Mouse (Mus musculus) G1E (cell line): ENCODE results near the gene Atf6. TPM values are rescaled to one million over a fixed set of nuclear protein-coding genes. Genes with fewer than 3 reads are reported as not detected.

Experiments
- ATAC-seq: 2 replicates; pipeline ENCODE4 v1.8.0; 2016; ENCODE audit warnings: mild to moderate bottlenecking; ENCODE audit not compliant: insufficient number of reproducible peaks, poor library complexity, low FRiP score, severe bottlenecking; ENCODE audit errors: extremely low read depth
- DNase-seq: peaks from one replicate; pipeline ENCODE4 v3.0.0; 2012; ENCODE audit warnings: low spot score
- H3K27me3 ChIP-seq: 2 replicates; pipeline ENCODE4 v1.6.1; 2012; ENCODE audit warnings: mild to moderate bottlenecking, low read length, inconsistent platforms; ENCODE audit not compliant: insufficient read depth
- H3K36me3 ChIP-seq: replicated peaks from 2 replicates; pipeline ENCODE3; 2012; ENCODE audit warnings: mild to moderate bottlenecking, inconsistent platforms
- H3K4me1 ChIP-seq: 2 replicates; pipeline ENCODE4 v1.6.1; 2012; ENCODE audit warnings: low read depth, low read length, inconsistent platforms, mixed read lengths; ENCODE audit not compliant: insufficient read depth
- H3K4me3 ChIP-seq: 2 replicates; pipeline ENCODE4 v1.5.1; 2012; ENCODE audit warnings: low read depth, mild to moderate bottlenecking, inconsistent platforms, low read length, moderate library complexity, mixed read lengths
- H3K9me3 ChIP-seq: replicated peaks from 2 replicates; pipeline ENCODE4 v1.6.1; 2012; ENCODE audit warnings: inconsistent platforms
- CTCF ChIP-seq: IDR thresholded peaks from 2 replicates; pipeline ENCODE4 v1.5.1; 2012; ENCODE audit warnings: low read depth, low read length, inconsistent platforms, mixed read lengths
- GATA1 ChIP-seq: IDR thresholded peaks from 2 replicates; pipeline ENCODE4 v1.6.1; 2012; ENCODE audit warnings: borderline replicate concordance, low read length, inconsistent platforms, mixed read lengths
- GATA2 ChIP-seq: IDR thresholded peaks from 2 replicates; pipeline ENCODE4 v1.6.1; 2012; ENCODE audit warnings: low read depth, low read length, inconsistent platforms, borderline replicate concordance
- POLR2AphosphoS5 ChIP-seq: IDR thresholded peaks from 2 replicates; pipeline ENCODE4 v1.6.1; 2012; ENCODE audit warnings: low read depth, low read length, inconsistent platforms; ENCODE audit not compliant: insufficient replicate concordance
- TAL1 ChIP-seq: conservative IDR thresholded peaks from 2 replicates; pipeline ENCODE4 v1.6.1; 2012; ENCODE audit warnings: low read depth, low read length, inconsistent platforms, mixed read lengths
- polyA plus RNA-seq: library from polyadenylated mRNA; stranded (reverse); fragments of >175 nt; gene quantifications from 2 replicates; pipeline ENCODE4 v1.2.3, GENCODE M21; 2012
- total RNA-seq, 2 experiments: library from RNA; stranded (forward) in 1 of 2; stranded (reverse) in 1 of 2; fragments of 200-1000 nt in 1 of 2; fragments of >200 nt in 1 of 2; fragmentation: Nextera tagmentation in 1 of 2; gene quantifications; 2 replicates each; pipeline ENCODE4 v1.2.3; 2014 to 2017

The Atf6 gene
- total and polyA plus RNA-seq, 3 experiments = 2.1 to 44.6 (median 22.7) TPM

GRCm38 (mm10) chr1:170898413-170899075, 31.0 kb upstream of the Atf6 start:
- Histone ChIP-seq H3K27me3 (no peaks in the 10 kb centered on the region), H3K4me1 (peaks cover 48% of the 10 kb centered on the region), H3K36me3 (no peaks in the 10 kb centered on the region), H3K9me3 (no peaks in the 10 kb centered on the region), H3K4me3 (peak overlapping the region; percentile 60; the same call in 1 of the 2 replicates)
- TF ChIP-seq CTCF (no peak), GATA1 (no peak), TAL1 (no peak), GATA2 (no peak), POLR2AphosphoS5 (no peak)
- DNase-seq = peak; percentile 16
- peak; percentile 56 for ATAC-seq

GRCm38 (mm10) chr1:170896651-170897281, 29.2 kb upstream of the Atf6 start:
- H3K4me3 ChIP-seq = no peak overlapping the region; the same call in 1 of the 2 replicates
- ATAC-seq = no peak

DNA sequence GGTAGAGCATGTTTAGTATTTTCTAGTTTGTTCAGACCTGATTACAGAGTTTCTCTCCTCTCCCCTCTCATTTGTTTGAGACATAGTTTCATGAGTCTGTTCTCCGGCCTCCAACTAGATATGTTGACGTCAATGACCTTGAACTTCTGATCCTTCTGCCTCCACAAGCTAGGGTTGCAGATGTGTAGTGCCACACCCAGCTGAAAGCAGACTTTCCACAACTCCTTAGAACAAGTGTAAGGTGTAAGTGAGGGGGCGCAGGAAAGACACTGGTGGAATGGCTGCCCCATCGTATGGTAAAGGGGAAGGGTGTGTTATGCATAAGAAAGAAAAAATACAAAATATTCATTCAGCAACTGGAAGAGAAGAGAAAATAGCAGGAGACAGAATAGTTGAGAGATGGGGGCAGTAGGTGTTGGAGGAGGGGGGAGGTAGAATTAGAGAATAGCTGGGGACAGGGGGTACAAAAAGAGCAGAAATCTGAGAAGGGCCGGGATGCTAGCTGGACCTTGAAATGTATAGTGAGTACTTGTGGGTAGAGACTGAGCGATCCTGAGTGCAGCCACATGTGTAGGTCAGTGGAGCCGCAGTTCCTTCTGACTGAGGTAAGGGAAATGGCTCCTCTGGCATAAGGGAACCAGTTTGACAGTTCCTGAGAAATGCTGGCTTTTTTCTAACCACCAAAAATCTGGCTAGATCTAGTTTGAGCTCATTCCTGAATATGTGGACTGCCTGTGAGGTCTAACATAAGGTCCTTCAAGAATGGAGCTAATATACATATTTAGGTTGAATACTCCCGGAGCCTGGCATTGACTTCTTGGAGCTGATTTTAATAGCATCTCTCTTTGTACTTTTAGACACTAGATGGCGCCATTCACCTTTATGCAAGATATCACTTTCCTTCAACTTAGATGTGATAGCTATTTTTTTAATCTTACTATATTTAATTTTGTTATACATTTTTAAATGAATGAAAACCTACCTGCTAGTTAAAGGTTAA, 27.3 kb upstream of the Atf6 start:
- Histone ChIP-seq H3K9me3 (no peaks in the 10 kb centered on the region), H3K27me3 (no peaks in the 10 kb centered on the region; the same call in 1 of the 2 replicates), H3K36me3 (no peaks in the 10 kb centered on the region), H3K4me1 (peaks cover 40% of the 10 kb centered on the region), H3K4me3 (no peak overlapping the region)
- no peak for TF ChIP-seq GATA1
- TF ChIP-seq POLR2AphosphoS5 = no peak
- no peak for TF ChIP-seq GATA2
- TF ChIP-seq TAL1 = no peak
- TF ChIP-seq CTCF = no peak; the same call in 1 of the 2 replicates
- DNase-seq (peak; percentile 19), ATAC-seq (no peak)

More at GRCm38 (mm10) chr1:170896651-170897281, 29.2 kb upstream of the Atf6 start:
- H3K9me3 ChIP-seq = no peaks in the 10 kb centered on the region
- DNase-seq = no peak
- peaks cover 48% of the 10 kb centered on the region for H3K4me1 ChIP-seq
- TF ChIP-seq GATA2 (no peak), GATA1 (no peak), CTCF (no peak)
- H3K36me3 ChIP-seq = no peaks in the 10 kb centered on the region
- H3K27me3 ChIP-seq = no peaks in the 10 kb centered on the region

DNA sequence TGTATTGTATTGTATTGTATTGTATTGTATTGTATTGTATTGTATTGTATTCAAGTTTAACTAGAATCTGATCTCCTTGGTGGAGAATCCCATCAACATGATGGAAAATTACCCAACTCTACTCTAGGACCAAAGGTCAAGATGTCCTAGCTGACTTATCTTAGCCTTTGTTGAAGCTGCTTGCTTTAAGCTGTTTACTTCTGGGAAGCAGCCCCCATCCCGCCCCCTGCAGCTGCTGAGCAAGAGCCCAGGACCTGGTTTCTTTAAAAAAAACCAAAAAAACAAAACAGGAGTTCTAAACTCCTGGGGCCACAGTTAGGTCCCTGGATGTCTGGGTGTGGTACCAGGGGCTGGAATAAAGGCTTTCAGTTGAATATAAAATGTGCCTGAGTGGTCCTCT, 24.7 kb upstream of the Atf6 start:
- no peaks in the 10 kb centered on the region for H3K36me3 ChIP-seq
- no peak for TF ChIP-seq GATA2
- TF ChIP-seq TAL1 = no peak
- no peak for TF ChIP-seq CTCF
- no peak for TF ChIP-seq GATA1
- no peak for TF ChIP-seq POLR2AphosphoS5
- no peaks in the 10 kb centered on the region for H3K9me3 ChIP-seq
- no peak for ATAC-seq
- H3K4me3 ChIP-seq = no peak overlapping the region
- no peak for DNase-seq
- H3K27me3 ChIP-seq = peaks cover 2% of the 10 kb centered on the region
- peaks cover 15% of the 10 kb centered on the region for H3K4me1 ChIP-seq

DNA sequence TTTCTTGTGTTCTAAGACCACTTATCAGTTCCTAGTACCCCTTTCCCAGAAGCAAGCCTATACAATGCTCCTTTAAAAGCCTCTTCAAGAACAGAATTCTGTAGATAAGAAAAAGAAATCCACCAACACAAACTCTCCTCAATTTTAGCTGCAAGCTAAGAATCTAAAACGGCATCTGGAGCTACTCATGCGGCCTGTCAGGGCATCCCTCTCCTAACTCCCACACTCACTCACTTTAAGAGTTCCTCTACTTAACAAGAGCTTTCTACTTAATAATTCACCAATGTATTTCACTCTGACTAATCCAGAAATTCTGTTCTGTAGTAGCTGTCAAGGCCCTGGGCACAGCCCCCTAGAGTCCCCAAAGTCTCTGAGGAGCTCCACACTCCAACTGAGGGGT, 24.1 kb upstream of the Atf6 start:
- H3K4me3 ChIP-seq = no peak overlapping the region
- H3K27me3 ChIP-seq = peaks cover 2% of the 10 kb centered on the region
- H3K9me3 ChIP-seq = no peaks in the 10 kb centered on the region
- DNase-seq = no peak
- no peaks in the 10 kb centered on the region for H3K36me3 ChIP-seq
- H3K4me1 ChIP-seq = peaks cover 9% of the 10 kb centered on the region
- no peak for TF ChIP-seq GATA1
- TF ChIP-seq POLR2AphosphoS5 = no peak
- no peak for TF ChIP-seq CTCF
- no peak for TF ChIP-seq TAL1
- TF ChIP-seq GATA2 = no peak
- ATAC-seq = no peak

DNA sequence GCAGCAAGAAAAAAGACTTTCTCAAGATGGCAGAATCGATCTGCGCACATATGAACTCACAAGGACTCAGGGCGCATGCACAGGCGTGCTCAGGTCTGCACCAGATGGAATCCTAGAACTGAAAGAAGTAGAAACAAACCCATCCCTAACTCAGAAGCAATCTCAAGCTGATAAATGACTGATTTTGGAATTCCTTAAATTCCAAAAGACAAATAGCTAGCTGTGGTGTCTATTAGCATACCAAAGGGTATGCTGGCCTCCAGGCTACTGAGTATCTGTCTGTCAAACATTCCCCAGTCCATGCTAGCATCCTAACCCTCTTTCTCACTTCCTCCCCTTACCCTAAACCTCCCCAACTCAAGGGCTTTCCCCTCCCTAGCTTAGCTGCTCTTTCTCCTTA, 21.7 kb upstream of the Atf6 start:
- no peak for ATAC-seq
- Histone ChIP-seq H3K9me3 (no peaks in the 10 kb centered on the region), H3K4me1 (peaks cover 14% of the 10 kb centered on the region), H3K4me3 (no peak overlapping the region), H3K27me3 (peaks cover 2% of the 10 kb centered on the region), H3K36me3 (no peaks in the 10 kb centered on the region)
- TF ChIP-seq GATA2 (no peak), POLR2AphosphoS5 (no peak), GATA1 (no peak), TAL1 (no peak), CTCF (no peak)
- DNase-seq = no peak
